Mouse (Mus musculus): ENCODE results near the gene Ube2h.

DNA sequence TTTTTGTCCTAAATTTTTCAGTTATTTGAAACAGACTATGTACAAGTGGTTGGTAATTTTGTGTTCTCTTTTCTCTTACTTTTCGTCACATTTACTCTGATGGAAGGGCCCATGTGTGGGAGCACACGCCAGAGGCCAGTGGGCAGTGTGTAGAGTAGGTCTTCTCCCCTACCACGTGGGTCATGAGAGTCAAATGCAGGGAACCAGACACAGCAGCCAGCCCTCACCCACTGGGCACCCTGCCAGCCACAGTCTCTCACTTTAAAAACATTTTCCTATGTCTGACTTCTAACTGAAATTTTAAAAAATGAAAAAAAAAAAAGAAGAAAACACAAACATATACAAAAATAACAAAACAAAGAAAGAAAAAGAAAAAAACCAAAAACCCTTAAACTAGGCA lies 28.0 kb downstream of the Ube2h start:
- TF ChIP-seq CTCF (IDR thresholded peaks at IDR 0.05; ENCODE audit: low read depth) = no peak
- TF ChIP-seq EP300 (IDR thresholded peaks at IDR 0.05; ENCODE audit: low read depth) = no peak
